Mouse (Mus musculus) spleen, postnatal 0 days (tissue): ENCODE data around the gene A530084C06Rik. TPM values are rescaled to one million over a fixed set of nuclear protein-coding genes. Genes with fewer than 3 reads are reported as not detected.

Experiments used
- polyA plus RNA-seq: library from polyadenylated mRNA; unstranded; fragments of >200 nt; fragmentation: Nextera tagmentation; extraction: Ambion mirVana; gene quantifications from 2 replicates; pipeline ENCODE4 v1.2.1, GENCODE M21; 2015

A530084C06Rik gene
- polyA plus RNA-seq, result not detected in 2 replicates

DNA sequence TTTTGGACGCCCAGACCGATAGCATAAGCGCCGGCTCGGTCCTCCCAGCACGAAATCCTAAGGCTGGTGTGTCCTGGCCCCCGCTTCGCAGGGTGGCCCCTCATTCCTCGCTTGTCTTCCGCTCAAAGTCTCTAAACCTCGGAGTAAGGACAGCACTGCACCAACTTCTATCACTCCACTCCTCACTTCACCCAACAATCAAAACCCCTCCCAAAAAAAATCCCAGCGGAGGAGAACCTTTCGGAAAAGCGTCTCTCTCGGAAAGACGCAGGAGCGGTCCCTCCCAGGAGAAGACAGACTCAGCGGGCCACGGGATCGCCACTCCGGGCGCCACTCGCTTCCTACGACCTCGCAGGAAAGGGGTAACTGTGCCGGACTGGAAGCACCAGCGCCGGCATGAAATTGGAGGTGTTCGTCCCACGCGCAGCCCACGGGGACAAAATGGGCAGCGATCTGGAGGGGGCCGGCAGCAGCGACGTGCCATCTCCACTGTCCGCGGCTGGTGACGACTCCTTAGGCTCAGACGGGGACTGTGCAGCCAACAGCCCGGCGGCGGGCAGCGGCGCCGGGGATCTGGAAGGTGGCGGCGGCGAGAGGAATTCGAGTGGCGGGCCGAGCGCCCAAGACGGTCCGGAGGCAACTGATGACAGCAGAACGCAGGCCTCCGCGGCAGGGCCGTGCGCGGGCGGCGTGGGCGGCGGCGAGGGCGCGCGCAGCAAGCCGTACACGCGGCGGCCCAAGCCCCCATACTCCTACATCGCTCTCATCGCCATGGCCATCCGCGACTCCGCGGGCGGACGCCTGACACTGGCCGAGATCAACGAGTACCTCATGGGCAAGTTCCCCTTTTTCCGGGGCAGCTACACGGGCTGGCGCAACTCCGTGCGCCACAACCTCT, at the start of gene A530084C06Rik:
TSS of gene A530084C06Rik (minus strand) at position 813 of the 898 bp plus-strand sequence.

DNA sequence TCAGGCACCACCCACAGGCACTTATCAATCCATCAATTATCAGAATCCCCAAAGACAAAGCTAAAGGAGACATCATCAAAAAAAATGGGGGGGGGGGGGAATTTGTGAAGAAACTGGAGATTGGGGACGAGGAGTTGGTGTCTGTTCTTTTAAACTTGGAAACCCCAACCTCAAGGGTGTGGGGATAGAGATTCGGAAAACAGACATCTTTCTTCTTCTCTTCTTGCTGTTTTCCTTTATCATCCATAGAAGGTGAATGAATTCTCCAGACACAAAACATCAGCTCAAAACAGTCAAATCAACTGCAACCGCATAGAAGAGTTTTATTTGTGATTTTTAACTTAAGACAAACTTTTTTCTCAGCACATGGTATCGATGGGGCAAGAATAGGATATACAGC, 3.3 kb downstream of the A530084C06Rik start, which contains the start of gene Foxq1:
TSS of gene Foxq1 (plus strand) at position 301 of the 400 bp plus-strand sequence.

Other genes starting within 250 kb of the A530084C06Rik start
- 0.04 TPM in 1 of 2 replicates, not detected in the other for gene Foxq1, start 3.2 kb downstream of the A530084C06Rik start, polyA plus RNA-seq
- not detected in 2 replicates for gene Foxf2, start 66.5 kb upstream of the A530084C06Rik start, polyA plus RNA-seq
- gene Foxc1, start 247.3 kb upstream of the A530084C06Rik start, polyA plus RNA-seq, result 0.15 and 0.18 TPM in 2 replicates